Mouse (Mus musculus) 416B (cell line): Measurements from ENCODE around the gene Tbc1d2.
"Not testable (repeated sequence)": the region's sequence is repeated elsewhere in the genome, so short reads cannot be mapped to it uniquely, and the experiment has no call there.

Source experiments
- DNase-seq: peaks from one replicate; pipeline ENCODE4 v3.0.0; 2011; ENCODE audit warnings: low read depth

Gene Tbc1d2

DNA sequence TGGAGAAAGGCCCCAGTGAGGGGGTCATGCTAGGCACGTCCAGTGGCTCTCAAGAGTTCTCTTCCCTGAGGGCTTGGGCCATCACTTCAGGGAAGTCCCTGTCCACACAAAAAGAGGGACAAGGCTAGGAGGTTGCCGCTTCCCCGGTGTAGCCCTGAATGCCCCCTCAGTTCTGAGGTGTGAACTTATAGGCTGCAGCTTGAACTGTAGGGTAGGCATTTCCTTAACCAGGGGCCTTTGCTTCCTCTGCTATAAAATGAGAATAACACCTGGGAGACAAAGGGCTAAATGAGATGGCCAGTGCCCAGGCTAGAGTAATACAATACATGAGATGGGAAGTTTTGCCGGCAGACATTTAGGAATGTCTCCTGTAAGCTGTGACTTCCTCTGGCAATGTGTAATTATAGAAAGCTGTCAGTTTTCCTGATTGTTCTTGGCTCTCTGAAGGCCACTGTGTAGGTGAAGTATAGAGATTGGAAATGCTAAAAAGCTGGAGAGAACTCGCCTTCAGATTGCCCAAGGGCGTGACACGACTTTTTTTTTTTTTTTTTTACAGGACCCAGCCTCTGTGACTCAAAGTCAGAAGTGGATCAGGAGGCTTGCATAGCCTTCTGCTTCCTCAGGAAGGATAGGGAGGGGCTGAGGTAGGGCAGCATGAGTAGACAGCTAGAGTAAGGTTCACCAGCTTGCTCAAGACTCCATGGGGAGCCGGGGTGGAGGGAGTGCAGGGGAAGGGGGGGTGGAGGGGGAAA lies 6.9 kb downstream of the Tbc1d2 start:
- DNase-seq, result peak; percentile 99

DNA sequence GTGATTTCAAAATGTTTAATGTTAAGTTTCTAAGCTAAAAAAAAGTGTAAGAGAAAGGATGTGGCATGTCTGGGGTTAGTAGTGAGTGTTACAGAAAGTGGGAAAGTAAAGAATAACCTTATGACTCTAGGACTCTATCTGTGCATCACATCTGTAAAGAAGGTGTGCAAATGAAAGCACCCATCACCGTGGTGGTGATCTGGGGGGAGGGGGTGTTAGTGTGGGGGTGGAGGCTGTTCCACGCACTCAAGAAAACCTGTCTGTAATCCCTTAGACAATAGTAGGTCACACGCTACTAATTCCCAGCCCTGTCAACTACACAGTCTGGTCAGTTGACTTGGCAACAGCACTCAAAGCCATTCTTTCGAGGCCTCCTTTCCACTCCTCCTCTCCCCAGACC lies 8.7 kb downstream of the Tbc1d2 start:
- DNase-seq, result no peak

DNA sequence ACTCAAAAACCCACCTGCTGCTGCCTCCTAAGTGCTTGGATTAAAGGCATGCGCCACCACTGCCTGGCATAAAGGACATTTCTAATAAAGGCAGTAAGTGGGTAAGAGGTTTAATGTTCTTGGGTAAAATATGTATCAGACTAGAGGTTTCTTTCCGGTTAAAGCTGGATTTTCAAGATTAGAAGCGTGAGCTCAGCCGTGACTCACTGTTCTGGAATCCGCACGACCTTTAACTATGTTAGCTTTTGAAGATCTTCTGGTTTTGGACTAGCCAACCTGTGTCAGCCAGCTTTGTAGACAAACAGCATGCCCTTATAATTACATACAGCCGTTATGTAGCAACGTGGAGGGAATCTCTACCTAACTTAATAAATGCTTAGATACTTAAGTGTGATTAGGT lies 10.1 kb downstream of the Tbc1d2 start:
- DNase-seq, result peak; percentile 35

DNA sequence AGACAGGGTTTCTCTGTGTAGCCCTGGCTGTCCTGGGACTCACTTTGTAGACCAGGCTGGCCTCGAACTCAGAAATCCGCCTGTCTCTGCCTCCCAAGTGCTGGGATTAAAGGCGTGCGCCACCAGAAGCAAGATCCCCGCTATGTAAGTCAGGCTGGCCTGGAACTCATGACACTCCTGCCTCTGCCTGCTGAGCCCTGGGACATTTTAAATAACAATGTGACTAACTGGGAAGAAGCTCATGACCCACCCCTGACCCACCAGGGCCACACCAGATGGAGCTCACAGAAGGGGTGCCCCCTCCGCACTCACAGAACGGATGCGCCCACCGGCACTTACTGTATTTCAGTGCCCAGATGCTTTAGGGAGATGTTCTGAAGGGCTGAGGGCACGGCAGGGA lies 12.8 kb downstream of the Tbc1d2 start:
- DNase-seq, result not testable (repeated sequence)

DNA sequence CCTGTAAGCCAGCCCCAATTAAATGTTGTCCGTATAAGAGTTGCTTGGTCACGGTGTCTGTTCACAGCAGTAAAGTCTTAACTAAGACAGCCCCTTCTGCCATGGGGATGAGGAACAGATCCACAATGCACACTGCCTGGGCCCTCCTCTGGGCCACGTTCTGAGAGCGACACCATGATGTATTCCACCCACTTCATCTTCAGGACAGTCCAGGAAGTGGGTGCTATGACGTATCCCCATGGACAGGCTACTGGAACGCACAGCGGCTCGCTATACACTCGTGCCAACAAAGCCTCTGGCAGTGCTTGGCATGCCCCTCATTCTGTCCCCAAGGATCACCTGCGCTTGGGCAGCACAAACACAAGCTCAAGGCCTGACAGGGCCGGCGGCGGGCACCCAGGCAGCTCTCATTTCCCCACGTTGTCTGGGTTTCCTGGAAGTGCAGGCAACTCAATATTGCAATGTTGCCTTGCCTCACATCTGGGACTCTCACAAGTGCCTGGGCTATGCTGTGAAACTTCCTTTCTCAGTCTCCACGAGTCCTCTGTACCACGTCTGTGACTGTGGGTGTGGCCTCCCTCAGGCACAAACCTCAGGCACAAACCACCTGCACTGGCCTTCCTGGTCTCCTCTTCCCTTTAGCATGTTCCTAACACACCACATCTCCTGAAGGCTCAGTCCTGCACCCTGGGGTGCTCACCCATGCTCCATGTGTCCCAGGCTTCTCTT lies 14.1 kb downstream of the Tbc1d2 start:
- peak; percentile 36 for DNase-seq

DNA sequence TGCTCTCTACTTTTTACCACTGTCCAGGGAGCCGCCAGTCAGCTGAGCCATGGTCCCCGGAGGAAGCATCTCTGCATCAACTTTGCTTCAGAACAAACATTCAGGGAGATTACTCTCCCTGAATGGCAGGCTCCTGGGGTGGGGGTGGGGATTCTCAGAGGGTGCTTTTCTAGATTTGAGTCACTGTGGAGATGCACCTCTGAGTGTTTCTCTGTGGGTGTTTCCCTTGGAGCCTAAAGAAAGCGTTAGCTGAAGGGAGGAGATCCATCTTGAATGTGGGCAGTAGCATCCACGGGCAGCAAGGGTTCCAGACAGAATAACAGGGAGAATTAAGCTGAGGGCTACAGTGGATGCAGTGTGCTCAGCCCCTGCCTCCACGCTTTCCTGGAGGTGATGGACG lies 15.1 kb downstream of the Tbc1d2 start:
- DNase-seq, result no peak

DNA sequence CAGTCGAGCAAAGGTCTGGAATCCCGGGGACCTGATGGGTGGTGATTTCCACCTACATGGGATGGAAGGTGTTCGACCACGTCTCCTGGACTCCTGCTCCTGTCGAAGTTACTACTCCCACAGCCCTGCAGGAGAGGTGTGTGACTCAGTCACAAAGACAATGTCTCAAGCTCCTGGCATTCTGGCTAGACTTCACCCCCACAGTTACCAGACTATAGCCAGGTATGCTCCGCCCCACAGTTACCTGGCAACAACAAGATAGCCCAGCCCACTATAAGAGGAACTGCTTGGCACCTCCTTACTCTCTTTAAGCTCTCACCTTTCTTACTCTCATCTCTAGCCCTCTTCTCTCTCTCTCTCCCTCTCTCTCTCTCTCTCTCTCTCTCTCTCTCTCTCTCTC lies 16.4 kb downstream of the Tbc1d2 start:
- not testable (repeated sequence) for DNase-seq

- no peak for DNase-seq
These were observed 17.5 kb downstream of the Tbc1d2 start for GRCm38 (mm10) chr4:46632465-46632864.

DNA sequence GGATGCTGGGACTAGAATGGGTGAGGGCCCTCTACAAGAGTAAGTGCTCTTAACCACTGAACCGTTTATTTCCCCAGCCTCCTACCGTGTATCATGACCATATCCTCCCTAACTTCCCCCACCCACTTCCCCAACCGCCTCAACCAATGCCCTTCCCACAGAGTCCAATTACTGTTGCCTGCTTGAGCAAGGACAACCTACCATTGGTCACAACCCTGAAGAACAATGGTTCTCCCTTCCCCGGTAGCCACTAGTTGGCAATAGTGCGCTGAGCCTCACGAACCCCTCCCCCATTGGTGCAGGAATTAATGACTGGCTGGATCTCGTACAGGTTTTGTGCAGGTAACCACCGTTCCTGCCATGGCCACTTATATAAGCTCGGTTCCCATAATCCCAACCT lies 19.6 kb downstream of the Tbc1d2 start:
- peak; percentile 96 for DNase-seq

GRCm38 (mm10) chr4:46628873-46629272 lies 21.1 kb downstream of the Tbc1d2 start:
- DNase-seq, result no peak

GRCm38 (mm10) chr4:46628081-46628480 lies 21.9 kb downstream of the Tbc1d2 start:
- no peak for DNase-seq

DNA sequence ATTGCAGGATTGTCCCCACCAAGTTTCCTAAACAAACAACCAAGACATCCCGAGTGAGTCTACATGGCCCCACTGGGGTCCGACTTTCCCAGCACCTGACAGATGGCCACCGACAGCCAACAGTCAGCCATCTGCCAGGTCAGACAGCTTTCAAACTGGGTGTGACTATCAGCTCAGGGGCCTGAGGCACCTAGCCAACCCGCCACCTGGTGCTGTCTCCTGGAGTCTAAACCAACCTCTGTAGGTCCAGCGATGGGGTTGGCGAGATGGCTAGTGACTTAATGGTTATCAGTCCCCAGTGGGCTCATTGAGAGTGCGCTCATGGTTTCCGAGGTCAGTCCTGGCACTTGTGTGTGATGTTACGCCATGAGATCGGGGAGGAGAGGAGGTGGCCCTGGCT lies 24.9 kb downstream of the Tbc1d2 start:
- DNase-seq, result peak; percentile 27

DNA sequence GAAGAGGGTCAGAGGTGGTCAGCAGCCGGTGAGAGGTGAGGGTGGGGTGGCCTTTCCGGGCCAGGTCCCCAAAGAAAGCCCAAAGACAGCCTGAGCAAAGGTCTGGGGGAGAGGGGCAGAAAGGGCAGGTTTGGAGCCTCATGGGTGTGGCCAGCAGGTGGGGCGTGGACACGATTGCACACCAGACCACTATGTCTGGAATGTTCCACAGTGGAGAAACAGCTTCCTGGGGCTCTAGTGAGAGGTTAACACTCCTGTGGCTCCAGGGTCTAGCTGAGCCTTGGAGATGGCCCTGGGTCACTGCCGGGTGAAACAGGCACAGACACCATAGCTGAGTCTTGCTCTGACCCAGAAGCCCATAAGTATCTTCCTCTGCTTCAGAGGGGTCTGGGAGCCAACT lies 27.0 kb downstream of the Tbc1d2 start:
- DNase-seq, result no peak

- DNase-seq, result no peak
These were observed 29.1 kb downstream of the Tbc1d2 start for GRCm38 (mm10) chr4:46620946-46621345.

DNA sequence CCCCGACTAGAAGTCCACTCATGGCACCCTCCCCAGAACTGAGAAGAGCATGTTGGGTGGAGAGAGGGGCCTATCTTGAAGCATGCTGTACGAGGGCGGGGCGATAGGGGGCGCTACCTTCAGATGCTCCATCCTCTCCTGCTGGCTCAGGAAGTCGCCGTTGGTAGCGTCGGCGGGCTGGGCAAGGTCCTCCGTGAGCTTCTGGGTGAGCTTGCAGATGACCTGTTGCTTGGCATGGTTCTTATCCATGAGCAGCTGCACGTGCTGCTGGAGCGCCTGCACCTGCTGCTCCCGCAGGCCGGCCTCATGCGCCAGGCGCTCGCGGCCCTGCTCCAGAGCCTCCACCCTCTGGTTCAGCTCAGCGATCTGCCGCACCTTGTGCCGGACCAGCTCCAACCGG lies 29.7 kb downstream of the Tbc1d2 start:
- DNase-seq, result no peak

GRCm38 (mm10) chr4:46618196-46618817 lies 31.7 kb downstream of the Tbc1d2 start:
- peak; percentile 62 for DNase-seq

GRCm38 (mm10) chr4:46617408-46617807 lies 32.6 kb downstream of the Tbc1d2 start:
- peak; percentile 66 for DNase-seq

DNA sequence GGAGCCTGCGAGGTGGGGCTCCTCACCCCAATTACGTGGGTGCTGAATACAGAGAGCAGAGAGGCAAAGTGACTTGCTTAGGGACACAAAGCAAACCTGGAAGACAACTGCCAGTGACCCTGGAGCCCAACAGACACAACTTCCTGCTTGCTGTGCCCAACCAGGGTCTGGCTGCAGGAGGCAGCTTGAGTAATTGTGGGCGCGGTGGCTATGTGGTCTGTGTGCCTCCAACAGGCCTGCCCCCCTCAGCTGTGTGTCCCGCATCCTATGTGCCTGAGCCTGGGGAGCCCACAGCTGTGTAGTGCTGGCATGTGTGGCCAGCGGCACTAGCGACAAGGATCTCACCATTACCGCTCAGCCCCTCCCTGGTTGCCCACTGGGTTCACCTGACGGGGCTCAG lies 35.4 kb downstream of the Tbc1d2 start:
- DNase-seq, result peak; percentile 93

- DNase-seq, result peak; percentile 78
These were observed 36.4 kb downstream of the Tbc1d2 start for GRCm38 (mm10) chr4:46613618-46614017.

GRCm38 (mm10) chr4:46611181-46611580 lies 38.8 kb downstream of the Tbc1d2 start:
- peak; percentile 94 for DNase-seq

GRCm38 (mm10) chr4:46607601-46608000 lies 42.4 kb downstream of the Tbc1d2 start:
- peak; percentile 84 for DNase-seq

- no peak for DNase-seq
These were observed 44.6 kb downstream of the Tbc1d2 start for GRCm38 (mm10) chr4:46605451-46605850.

GRCm38 (mm10) chr4:46602704-46603103 lies 47.3 kb downstream of the Tbc1d2 start:
- DNase-seq, result peak; percentile 42
